Mouse (Mus musculus) lung, adult 10 weeks (tissue): ENCODE data around the gene Sebox. TPM values are rescaled to one million over a fixed set of nuclear protein-coding genes. Genes with fewer than 3 reads are reported as not detected.

Source experiments
- polyA plus RNA-seq: library from polyadenylated mRNA; stranded (reverse); fragments of 350-450 nt; fragmentation: Illumina TruSeq; extraction: RNeasy Lipid Tissue Mini Kit (QIAGEN cat#74804); gene quantifications from one replicate; pipeline ENCODE4 v1.2.3, GENCODE M21; 2014; ENCODE audit warnings: low read depth, low replicate concordance; ENCODE audit not compliant: insufficient read depth

Gene Sebox
- not detected for polyA plus RNA-seq

GRCm38 (mm10) chr11:78502909-78503650 is at the start of gene Sebox:
Gene Sebox, plus strand, starts transcription at chr11:78503447.

DNA sequence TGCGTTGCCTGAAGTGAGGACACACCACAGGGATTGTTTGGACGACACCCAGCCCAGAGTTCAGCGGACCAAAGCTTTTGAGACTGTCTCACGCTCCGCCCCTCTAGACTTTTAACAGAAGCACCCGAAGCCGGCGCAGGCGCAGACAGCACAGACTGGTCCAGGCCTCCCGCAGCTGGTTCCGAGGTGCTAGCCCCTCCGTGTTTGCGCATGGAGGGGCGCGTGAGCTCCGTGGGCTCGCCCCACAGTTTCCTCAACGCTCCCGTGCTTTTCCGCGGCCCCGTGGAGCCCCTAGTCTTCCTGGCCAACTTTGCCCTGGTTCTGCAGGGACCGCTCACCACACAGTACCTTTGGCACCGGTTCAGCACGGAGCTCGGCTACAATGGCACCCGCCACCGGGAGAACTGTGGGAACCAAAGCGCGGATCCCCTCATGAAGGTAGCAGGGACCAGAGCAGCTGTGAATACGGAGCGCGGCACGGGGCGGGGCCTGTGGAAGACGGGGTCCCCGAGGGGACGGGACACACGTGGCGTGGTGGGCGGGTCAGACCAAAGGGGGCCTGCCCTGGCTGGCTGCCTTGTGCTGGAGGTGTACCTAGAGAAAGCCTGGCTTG is 37.6 kb upstream of the Sebox start, which contains the start of gene Slc46a1:
TSS of gene Slc46a1 (plus strand) at position 130 of the 613 bp plus-strand sequence.

GRCm38 (mm10) chr11:78497544-78498522 is 5.4 kb upstream of the Sebox start, which contains the start of gene Sarm1:
Gene Sarm1, minus strand, starts transcription at chr11:78497754.

GRCm38 (mm10) chr11:78499004-78499403 is 4.2 kb upstream of the Sebox start, which contains the start of gene Vtn:
Gene Vtn, plus strand, starts transcription at chr11:78499091.

GRCm38 (mm10) chr11:78512025-78512957 is 9.0 kb downstream of the Sebox start, which contains the start of the genes Tmem199 and Poldip2:
Gene Tmem199, minus strand, starts transcription at chr11:78512172.
Gene Poldip2, plus strand, starts transcription at chr11:78512193.

GRCm38 (mm10) chr11:78536080-78536689 is 32.9 kb downstream of the Sebox start, which contains the start of the genes Tnfaip1 and Ift20:
Gene Tnfaip1, minus strand, starts transcription at chr11:78536332.
Gene Ift20, plus strand, starts transcription at chr11:78536361.

DNA sequence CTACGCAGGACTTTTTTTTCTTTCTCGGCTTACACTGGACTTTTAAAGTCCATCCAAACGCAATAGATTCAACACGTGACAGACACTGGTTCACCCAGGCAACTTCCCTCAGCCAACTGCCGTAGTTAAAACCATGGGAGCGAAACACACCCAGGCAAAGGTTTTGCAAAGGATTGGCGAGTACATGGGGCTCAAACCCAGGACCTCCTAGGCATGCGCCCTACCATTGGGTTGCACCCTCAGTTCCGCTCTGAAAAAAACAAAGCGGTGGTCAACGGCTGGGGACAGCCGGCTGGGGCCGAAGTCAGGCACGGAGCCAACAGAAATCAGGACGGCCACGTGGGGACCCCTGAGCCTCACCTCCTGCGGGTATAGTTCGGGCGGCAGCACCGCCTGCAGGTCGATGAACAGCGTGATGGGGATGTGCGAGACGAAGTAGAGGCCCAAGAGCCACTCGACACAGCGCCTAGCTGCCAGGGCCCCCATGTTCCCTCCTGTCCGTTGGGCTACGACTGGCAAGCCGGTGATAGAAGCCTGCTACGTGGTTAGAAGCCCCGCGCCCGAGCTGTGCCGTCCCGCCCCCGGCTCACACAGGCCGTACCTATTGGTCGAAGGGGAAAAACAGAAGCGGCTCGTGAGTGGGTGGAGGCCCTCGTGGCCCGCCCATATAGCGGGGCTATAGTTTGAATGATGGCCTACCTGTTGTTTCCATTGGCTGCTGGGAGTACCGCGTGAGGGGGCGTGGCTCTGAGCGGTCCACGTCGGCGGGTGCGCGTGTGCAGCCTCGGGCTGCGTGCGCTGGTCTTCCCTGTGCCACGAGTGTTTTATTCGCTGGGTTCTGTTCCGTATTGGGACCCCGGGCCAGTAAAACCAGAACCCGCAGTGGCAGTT is 47.2 kb downstream of the Sebox start, which contains the start of gene Tmem97:
TSS of gene Tmem97 (minus strand) at position 610 of the 891 bp plus-strand sequence.

Other genes starting within 250 kb of the Sebox start
- gene 2610507B11Rik, start 241.7 kb upstream of the Sebox start, polyA plus RNA-seq = 32.5 TPM
- gene BC030499, start 212.6 kb upstream of the Sebox start, polyA plus RNA-seq = not detected
- gene Spag5, start 201.9 kb upstream of the Sebox start, polyA plus RNA-seq = 0.42 TPM
- 6.4 TPM for gene Aldoc, start 180.5 kb upstream of the Sebox start, polyA plus RNA-seq
- 24.9 TPM for gene Pigs, start 175.0 kb upstream of the Sebox start, polyA plus RNA-seq
- gene Unc119, start 160.0 kb upstream of the Sebox start, polyA plus RNA-seq = 40.3 TPM
- not detected for gene Foxn1, start 116.9 kb upstream of the Sebox start, polyA plus RNA-seq
- gene Slc13a2, start 81.2 kb upstream of the Sebox start, polyA plus RNA-seq = 0.40 TPM
- gene Slc46a1, start 37.8 kb upstream of the Sebox start, polyA plus RNA-seq = 4.6 TPM
- 0.06 TPM for gene Sarm1, start 5.7 kb upstream of the Sebox start, polyA plus RNA-seq
- gene Vtn, start 4.4 kb upstream of the Sebox start, polyA plus RNA-seq = 18.2 TPM
- 20.9 TPM for gene Tmem199, start 8.7 kb downstream of the Sebox start, polyA plus RNA-seq
- 45.2 TPM for gene Poldip2, start 8.7 kb downstream of the Sebox start, polyA plus RNA-seq
- 46.8 TPM for gene Tnfaip1, start 32.9 kb downstream of the Sebox start, polyA plus RNA-seq
- gene Ift20, start 32.9 kb downstream of the Sebox start, polyA plus RNA-seq = 146 TPM
- 33.8 TPM for gene Tmem97, start 47.3 kb downstream of the Sebox start, polyA plus RNA-seq
- 12.5 TPM for gene Nlk, start 193.9 kb downstream of the Sebox start, polyA plus RNA-seq
- 21.5 TPM for gene Ccnq, start 248.3 kb downstream of the Sebox start, polyA plus RNA-seq